18 mouse cellular contexts compared by ENCODE assay signal in genomic region chr1:191986674-191987480, GRCm38 (mm10).
"Had no signal": no experiment of that assay in that cellular context is flagged by ENCODE, and none has a peak within 500 bp of the region (broad histone marks: within the 10 kb centered on the region; RNA-seq: fewer than 3 reads in every experiment).

No protein-coding gene starts in this region.

- DNase-seq: kidney, adult 18-20 months; kidney, adult 9 months; kidney, postnatal 14 days; kidney, postnatal 4 days; layer of hippocampus, adult 9-11 months; left cerebral cortex, postnatal 4 days; liver, postnatal 0 days; lung, embryonic 14.5 days; midbrain, embryonic 14.5 days; right cerebral cortex, postnatal 4 days; spleen, adult 18-20 months; thymus, postnatal 36 days had no signal

- H3K9me3 ChIP-seq: limb, embryonic 12.5 days; limb, embryonic 15.5 days had no signal

- H3K9ac ChIP-seq: limb, embryonic 12.5 days; limb, embryonic 15.5 days; liver, embryonic 14.5 days; liver, postnatal 0 days; lung, embryonic 14.5 days had no signal

- ATAC-seq: liver, postnatal 0 days; lung, postnatal 0 days had no signal

- H3K4me3 ChIP-seq: limb, embryonic 12.5 days; limb, embryonic 15.5 days had no signal

- H3K27ac ChIP-seq: limb, embryonic 12.5 days; limb, embryonic 15.5 days; liver, embryonic 14.5 days; macrophage had no signal

- H3K4me2 ChIP-seq: limb, embryonic 12.5 days; limb, embryonic 15.5 days; liver, embryonic 11.5 days; lung, embryonic 14.5 days had no signal

- H3K36me3 ChIP-seq: limb, embryonic 12.5 days; limb, embryonic 15.5 days had no signal
